Mouse (Mus musculus) adrenal gland, adult 8-10 months (tissue): ENCODE measurements around the gene Fmnl1. TPM values are rescaled to one million over a fixed set of nuclear protein-coding genes. Genes with fewer than 3 reads are reported as not detected.
"Not testable (repeated sequence)": the region's sequence is repeated elsewhere in the genome, so short reads cannot be mapped to it uniquely, and the experiment has no call there.

Experiments used
- DNase-seq: peaks from one replicate; pipeline ENCODE4 v3.0.0; 2022
- total RNA-seq, 4 experiments: library from RNA; stranded (reverse); gene quantifications; 2 replicates each; pipeline ENCODE4 v1.2.4; 2022

Fmnl1 gene
- total RNA-seq, 4 experiments from 2014 or later = 29.3 to 40.6 (median 30.6) TPM

DNA sequence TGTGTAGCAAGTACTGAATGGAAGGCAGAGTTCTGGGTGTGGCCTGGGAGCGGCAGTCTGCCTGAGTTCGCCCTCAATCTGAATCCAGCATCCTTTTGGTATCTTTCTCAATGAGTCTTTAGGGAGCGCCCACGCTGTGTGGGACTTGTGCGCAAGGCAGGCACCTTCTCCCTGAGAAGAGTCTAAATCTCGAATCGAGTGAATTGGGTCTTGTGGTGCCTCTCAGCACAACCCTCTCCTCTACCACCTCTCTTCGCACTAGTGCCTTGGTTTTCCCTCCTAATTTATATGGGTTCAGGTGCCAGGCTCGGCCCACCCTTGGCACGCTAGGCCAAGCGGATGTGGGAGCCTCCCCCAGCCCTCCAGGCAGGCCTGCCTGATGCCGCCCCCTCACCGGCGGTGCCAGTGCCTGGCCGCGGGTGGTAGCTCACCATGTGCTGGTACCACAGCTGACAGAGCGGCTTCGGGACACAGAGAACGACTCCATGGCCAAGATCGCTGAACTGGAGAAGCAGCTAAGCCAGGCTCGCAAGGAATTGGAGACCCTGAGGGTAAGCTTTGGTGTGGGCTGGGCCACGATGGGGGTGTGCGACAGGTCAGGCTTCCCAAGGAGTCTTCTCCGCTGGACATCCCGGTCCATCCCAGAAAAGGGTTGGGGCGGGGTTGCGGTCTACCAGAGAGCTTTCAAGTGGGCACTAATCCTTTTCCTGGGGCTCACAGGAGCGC, 21.5 kb downstream of the Fmnl1 start:
- DNase-seq = no peak

DNA sequence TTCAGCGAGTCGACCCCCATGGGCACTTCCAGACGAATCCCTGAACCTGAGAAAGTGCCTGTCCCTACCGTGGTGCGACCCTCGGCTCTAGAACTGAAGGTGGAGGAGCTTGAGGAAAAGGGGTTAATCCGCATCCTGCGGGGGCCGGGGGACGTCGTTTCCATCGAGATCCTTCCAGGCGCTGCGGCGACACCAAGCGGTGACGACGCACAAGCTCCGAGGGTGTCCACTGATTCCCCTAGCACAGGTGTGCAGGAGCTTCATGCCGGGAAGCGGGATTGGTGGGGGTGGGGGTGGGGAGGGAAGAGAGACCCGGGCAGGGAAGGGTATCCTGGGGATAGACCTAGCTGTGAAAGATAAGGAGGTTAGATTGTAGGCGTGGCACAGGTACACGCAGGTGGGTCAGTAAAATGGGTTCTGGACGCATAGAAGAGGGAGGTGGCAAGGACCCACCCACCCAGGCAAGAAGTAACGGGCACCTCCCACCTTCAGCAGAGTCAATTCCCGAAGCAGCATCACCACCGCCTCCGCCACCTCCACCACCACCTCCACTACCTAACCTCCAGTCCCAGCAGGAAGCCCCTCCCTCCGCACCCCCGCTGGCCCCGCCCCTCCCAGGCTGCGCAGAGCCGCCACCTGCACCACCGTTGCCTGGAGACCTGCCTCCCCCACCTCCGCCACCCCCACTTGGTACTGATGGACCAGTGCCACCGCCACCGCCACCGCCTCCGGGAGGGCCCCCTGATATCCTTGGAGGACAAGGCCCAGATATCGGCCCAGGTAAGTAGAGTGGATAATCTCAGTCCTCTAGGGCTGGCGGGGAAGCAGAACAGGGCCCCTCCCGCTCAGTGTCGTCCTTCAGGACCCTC, 22.3 kb downstream of the Fmnl1 start:
- DNase-seq = no peak

DNA sequence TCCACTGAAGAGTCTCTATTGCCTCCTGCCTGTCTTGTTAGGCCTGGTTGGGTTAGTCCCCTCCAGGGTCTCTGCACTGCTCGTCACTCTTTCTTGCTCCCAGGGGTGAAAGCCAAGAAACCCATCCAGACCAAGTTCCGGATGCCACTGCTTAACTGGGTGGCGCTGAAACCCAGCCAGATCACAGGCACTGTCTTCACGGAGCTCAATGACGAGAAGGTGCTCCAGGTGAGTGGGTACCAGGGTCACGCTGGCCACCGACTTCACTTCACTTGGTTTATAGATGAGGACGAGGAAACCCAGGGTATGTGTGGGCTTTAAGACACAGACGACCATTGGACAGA, 22.9 kb downstream of the Fmnl1 start:
- no peak for DNase-seq

DNA sequence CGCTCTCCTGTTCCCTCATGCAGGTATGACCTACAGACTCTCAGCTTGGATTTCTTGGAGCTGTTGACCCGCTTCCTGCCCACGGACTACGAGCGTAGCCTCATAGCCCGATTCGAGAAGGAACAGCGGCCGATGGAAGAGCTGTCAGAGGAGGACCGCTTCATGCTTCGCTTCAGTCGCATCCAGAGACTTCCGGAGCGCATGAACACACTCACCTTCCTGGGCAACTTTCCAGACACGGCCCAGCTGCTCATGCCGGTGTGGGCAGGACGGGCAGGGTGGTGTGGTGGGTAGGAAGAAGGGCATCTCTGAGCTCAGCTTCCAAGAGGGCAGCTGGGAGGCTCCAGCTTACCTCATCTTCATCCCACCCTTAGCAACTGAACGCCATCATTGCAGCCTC, 24.3 kb downstream of the Fmnl1 start:
- no peak for DNase-seq

DNA sequence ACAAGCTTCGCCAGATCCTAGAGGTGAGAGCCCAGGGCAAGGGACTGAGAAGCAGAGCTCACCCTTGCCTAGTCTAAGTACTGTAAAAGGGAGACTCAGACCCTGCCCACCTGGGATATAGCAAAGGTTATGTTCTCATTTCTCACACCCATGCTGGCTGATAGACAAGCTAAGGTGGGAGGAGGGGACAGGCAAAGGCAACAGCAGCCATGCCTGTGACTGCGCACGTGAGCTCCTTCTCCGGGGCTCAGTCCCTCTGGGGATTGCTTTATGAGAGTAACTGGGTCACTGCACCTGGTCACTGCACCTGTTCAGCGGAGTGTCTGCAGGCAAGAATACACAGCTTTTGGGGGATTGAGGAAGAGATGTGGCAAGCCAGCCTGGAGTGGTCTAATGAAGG, 24.7 kb downstream of the Fmnl1 start:
- no peak for DNase-seq

DNA sequence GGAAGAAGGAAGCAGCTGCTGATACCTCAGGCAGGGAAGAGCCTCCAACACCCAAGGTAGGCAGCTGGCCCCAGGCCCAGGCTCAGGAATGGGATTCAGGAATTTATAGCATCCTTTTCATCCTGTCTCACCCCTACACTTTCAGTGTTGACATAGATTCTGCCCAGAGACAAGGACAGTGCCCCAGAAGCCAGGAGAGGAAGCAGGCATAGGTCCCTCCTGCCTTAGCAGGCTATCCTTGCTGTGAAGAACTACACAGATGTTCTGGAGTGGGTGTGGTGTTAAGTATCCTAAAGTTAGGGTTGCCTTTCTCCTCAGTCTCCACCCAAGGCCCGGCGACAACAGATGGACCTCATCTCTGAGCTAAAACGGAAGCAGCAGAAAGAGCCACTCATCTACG, 26.4 kb downstream of the Fmnl1 start:
- DNase-seq = no peak

DNA sequence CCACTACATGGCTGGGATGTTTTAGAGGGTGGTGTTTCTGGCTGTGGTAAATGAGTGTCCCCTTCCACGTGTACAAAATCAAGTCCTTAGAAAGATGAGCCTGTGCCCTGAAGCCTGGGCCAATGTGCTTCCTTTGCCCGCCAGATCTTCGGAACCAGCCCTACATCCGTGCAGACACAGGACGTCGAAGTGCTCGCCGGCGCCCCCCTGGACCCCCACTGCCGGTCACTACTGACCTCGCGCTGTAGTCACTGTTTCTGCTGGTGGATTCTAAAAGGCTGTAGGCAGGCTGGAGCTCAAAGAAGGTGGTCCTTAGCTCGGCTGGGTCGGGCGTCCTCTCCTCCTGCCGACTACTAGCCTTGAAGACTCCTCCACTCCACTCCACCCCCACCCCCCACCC, 27.4 kb downstream of the Fmnl1 start:
- no peak for DNase-seq

DNA sequence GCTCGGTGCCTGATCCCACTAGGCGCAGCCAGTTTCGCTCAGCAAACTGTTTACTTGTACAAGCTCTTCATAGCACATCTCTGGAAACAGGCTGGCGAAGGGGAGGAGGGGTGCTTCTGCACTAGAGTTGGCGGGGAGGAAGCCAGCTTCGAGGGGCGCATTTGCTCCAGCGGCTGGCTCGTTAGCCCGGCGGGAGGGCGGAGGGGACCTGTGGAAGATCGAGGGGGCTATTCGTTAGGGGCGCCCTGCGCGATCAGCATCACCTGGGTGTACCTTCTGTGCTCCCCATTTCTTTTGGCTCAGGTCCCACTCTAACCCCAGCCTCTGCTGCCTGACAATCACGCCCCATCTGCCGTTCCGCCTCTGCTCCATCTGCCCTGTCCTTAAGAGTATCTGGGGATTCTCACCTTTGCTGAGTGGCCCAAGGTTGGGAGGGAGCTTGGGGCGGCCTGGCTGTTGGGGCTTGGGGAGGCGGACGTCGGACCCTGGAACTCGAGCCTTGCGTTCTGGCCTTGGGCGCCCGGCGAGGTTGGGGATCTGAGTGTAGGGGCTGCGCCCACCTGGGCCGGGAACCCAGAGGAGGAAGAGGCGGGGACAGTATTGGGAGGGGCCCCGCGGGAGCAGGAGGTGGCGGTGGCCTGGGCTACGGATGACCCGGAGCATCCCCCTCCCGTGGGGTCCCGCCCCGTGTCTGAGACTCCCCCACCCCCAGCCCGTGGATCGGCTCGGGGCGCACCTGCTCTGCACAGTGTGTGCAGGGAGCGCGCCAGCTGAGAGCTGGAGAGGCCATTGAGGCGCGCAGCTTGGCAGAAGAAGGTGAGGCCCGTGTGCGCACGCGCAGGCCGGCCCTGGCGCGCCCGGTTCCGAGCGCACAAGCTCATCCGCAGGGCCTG, 28.2 kb downstream of the Fmnl1 start:
- no peak for DNase-seq

DNA sequence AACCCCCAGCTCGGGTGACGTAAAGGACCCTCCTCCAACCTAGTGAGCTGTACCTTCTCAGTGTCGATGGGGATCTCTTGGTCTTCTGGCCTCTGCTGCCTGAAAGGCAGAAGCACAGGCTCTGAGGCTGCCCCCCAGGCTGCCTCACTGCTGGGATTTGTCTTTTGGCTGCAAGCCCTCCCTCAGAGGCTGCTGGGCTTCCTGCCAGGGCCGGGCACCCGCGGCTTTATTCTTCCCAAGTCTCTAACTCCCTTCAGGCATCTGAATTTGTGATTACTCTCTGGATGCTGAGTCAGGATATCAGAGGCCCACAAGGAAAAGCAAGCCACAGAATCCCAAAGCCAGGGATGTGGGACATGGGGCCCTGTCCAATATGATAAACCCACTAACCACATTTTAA, 30.8 kb downstream of the Fmnl1 start:
- DNase-seq = no peak

DNA sequence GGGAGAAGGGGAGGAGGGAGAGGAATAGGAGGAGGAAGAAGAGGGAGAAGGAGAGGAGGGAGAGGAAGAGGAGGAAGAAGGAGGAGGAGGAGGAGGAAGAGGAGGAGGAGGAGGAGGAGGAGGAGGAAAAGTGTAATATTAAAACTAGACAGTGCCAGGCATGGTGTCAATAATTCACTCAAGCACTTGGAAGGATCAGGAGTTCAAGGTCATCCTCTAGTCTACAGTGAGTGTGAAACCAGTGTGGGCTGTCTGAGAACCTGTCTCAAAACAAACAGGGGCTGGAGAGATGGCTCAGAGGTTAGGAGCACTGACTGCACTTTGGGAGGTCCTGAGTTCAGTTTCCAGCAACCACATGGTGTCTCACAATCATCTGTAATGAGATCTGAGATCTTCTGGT, 31.5 kb downstream of the Fmnl1 start:
- DNase-seq = no peak

DNA sequence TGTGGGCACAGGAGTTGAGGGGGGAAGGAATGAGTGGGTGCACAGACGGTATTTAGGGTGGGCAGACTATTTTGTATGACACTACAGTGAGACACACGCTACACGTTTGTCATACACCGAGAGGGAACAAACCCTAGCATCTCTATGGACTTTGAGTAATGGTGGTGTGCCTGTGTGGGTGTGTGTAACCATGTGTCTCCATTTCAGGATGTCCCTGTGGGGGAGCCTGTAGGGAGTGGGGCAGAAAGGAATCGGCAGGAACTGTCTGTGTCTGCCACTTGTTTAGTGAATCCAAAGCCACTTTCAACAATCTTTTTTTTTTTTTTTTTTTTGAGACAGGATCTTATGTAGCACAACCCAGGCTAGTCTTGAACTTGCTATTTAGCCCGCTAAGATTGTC, 35.3 kb downstream of the Fmnl1 start:
- DNase-seq = no peak

DNA sequence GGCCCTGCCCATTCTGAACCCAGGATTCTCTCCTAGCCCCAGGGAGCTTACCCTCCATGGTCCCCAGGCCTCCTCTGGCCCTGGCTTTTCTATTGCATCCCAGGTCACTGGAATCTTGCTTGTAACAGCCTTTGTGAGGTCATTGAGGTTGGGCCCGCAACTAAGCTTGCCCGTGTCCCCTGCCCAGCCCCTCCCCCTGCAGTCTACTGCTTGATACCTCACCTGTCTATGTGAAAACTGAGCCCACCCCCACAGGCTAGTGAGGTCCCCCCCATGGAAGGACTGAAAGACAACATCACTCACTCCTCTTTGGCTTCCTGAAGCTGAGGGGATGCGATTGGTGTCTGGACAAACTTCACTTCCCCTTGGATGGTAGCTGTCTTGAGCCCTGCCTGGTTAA, 37.6 kb downstream of the Fmnl1 start, which contains the start of gene 1700023F06Rik:
TSS of gene 1700023F06Rik (minus strand) at position 101 of the 400 bp plus-strand sequence.
- DNase-seq = no peak

DNA sequence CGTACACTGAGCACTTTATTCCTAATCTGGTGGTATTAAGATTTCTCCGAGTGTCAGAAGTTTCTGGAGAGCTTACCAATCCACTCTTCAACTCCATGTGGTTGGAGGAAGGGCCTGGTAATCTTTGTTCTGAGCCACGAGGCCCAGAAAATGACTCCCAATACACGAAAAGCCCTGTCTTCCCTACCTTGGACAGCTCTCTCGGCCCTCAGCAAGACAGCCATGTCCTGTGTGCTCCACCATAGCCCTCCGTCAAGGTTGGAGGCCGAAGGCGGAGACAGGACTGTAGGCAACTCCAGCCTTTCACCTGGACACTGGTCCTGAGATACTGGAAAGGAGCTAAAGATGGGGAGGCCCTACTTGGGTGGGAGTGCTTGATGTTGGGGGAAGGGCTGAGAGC, 39.4 kb downstream of the Fmnl1 start:
- DNase-seq = no peak

DNA sequence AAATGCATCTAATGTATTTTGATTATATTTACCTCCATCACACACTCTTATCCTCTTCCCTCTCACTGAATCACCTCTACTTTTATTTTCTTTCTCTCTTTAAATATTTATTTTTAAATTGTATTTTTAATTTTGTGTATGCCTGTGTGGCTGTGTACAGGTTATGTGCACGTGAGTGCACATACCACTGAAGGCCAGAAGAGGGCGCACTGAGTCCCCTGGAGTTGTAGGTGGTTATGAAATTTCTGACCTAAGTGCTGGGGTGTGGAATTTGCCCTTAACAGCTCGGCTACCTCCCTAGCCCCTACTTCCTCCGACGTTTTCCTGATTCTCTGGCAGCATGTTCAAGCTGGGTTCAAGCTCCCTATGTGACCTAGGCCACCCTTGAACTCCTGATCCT, 42.8 kb downstream of the Fmnl1 start:
- DNase-seq = no peak

DNA sequence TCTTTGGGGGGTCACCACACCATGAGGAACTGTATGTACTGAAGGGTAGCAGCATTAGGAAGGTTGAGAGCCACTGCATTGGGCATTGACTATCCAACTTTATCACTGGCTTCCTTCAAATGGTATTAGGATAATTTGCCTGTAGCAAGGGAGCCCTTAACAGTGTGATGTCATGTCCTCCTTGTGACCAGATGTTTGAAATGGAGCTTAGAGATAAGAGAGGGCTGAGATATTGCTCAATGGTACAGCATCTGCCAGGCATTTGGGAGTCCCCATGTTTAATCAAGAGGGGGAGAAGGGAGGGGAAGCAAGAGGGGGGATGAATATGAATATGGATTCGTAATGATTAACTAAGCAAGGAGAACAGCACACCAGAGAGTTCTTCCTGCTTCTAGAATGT, 44.4 kb downstream of the Fmnl1 start:
- DNase-seq = no peak

DNA sequence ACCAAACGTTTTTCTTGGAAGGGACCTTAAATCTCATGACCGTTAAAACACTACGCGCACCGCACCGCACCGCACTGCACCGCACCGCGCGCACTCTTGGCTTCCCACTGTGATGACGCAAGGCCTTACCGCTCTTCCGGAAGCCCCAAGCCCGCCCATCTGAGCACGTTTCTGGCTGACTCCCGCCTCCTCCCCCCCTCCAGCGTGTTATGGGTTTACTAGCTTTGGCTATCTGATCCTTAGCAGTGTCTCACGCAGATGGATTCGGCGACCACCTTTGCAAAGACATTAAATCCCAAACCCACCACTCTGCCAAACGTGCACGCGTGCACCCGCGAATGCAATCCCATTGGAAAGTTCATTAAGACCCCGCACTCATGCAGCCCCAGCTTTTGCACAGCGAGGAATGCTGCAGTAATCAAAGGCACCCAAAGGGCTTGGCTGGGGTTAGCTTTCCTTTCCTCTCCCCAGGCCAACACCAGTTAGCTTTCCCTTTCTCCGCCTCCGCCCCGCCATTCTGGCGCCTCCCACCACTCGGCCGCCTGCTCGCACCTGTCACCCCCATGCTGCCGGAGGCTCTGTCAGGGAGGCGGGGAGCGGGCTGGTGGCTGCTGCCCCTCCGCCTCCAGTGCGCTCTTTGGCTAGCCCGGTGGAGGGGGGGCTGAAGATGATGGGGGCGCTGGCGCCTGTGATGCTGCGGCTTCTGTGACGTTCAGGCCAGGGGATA, 47.0 kb downstream of the Fmnl1 start, which contains the start of gene Spata32:
TSS of gene Spata32 (minus strand) at position 643 of the 727 bp plus-strand sequence.
- DNase-seq = peak; percentile 53

DNA sequence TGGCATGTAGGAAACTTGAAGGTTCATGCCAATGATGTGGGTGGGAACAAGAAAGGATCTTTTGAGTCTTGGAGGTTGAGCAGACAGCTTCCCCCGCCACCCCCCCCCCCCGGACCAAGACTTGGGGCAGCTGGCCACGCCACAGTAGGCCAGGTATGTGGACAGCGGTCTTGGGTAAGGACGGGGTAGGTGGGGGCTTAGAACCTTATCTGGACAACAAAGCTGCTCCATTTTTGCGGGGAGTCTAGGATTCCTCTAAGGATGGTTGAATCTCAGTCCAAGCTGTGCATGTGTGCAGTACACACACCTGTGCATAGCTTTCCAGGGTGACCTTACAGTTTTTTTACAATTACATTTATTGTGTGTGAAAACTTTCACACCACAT, 47.6 kb downstream of the Fmnl1 start:
- no peak for DNase-seq

DNA sequence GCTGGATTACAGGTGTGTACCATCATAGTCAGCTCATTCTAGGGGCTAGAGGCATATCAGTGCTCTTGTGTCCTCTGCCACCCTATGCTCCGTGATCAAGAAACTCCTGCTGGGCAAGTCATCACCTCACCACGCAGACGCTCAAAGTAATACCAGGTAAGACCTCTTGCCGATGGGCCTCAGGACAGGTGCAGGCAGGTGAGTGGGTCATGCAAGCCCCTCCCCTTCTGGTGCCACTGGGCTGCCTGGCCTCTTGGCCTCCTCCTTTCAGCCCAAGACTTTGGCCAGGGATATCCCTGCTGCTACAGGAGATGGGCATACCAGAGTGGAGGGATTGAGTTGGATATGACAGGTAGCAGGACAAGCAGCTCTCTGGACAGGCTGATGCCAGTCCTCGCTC, 48.4 kb downstream of the Fmnl1 start:
- DNase-seq = no peak

DNA sequence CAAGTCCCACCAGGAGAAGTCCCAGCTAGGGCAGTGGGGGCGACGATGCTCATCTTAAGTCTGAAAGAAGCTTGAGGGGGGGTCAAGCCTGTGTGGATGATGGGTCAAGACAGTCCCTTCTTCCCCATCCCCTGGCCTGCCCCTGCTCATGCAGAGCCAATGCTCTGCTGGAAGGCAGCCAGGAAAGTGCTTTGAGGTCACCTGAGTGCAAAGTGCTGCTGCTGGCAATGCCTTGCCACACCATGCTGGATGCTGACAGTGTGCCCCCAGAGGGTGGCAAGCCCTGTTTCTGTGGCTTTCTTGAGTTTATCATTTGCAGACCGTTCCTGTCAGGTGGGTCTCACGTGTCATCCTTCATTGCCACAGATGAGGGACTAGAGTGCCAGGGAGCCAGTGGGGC, 49.1 kb downstream of the Fmnl1 start:
- no peak for DNase-seq

DNA sequence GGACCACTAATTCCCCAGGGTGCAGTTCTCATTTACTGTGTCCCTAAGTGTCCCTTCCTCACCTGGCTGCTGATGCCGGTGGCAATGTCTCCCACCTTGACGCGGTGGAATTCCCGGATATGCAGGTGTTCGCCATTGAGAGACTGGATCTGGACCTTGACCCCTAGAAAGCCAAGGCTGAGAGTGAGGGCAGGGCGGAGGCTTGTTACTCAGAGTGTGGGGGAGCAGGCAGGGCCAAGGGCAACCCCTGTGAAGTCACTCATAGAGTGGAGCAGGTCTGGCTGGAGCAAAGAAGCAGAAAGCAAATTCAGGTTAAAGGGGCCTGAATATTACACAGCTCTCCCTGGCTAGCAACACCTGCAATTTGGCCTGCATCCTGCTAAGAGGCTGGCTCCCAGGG, 50.5 kb downstream of the Fmnl1 start:
- DNase-seq = no peak

DNA sequence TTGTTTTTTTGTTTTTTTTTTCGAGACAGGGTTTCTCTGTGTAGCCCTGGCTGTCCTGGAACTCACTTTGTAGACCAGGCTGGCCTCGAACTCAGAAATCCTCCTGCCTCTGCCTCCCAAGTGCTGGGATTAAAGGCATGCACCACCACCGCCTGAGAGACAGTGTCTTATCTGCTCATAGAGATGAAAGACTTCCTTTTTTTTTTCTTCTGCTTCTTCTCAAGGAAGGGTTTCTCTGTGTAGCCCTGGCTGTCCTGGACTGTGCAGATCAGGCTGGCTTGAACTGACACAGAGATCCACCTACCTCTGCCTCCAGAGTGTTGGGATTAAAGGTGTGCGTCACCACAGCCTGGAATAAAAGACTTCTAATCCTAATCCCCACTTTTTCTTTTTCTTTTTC, 51.8 kb downstream of the Fmnl1 start:
- DNase-seq = not testable (repeated sequence)

DNA sequence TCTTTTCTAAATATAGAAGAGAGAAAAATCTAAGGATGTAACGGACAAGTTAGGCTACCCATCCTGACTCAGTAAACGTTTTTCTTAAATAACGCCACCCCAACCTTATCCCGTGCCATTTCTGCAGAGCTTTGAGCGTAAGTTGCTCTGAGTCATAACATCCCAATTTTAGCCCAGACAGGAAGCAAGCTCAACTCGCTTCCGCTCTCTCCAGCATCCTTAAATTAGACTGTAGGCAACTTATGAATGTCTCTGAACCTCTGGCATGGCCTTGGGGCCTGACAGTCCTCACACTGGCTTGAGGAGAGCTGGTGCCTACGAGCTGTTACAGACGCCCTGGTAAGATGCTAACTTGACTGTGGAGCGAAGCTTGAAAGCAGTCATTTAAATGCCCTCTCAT, 52.5 kb downstream of the Fmnl1 start:
- no peak for DNase-seq
